Comparison of ENCODE assay signal across 23 mouse cellular contexts in the genomic region with DNA sequence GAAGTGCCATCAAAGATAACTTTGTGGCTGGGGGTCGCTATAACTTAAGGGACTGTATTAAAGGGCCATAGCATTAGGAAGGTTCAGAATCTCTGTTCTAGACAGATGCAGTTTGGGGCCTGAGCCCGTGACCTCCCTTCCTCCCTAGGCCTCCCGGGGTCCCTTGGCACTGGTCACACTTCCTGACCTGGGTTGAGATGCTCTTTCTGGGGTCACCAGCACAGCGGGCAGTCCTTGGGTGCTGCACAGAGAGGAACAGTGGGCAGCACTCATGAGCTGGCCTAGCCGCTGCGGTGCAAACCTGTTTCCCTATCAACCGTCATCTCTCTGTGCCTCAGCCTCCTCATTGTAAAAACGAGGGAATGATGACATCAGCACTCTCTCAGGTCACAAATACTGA.
DNase-seq lines count a peak whose midpoint lies in the region; ATAC-seq and TF ChIP-seq lines count a peak whose summit lies in the region.
"Had no signal": no experiment of that assay in that cellular context is flagged by ENCODE, and none has a peak within 500 bp of the region (broad histone marks: within the 10 kb centered on the region; RNA-seq: fewer than 3 reads in every experiment).

No protein-coding gene starts in this region.

- DNase-seq in cerebellum, adult 9-10 months: peak; percentile 18
- no peak for DNase-seq in gastrocnemius, adult 2 months
- no peak for DNase-seq in gastrocnemius, postnatal 25 days
- no peak for DNase-seq in lung, postnatal 25 days (ENCODE audit: low spot score)
- DNase-seq: adrenal gland, adult 8-10 months; adrenal gland, postnatal 14 days; adrenal gland, postnatal 36 days; B cell, adult 2 months; cerebellum, adult 11 months; cerebellum, adult 18-20 months; cerebellum, adult 8-10 months; cerebellum, postnatal 10 days; cerebellum, postnatal 25 days; forebrain, postnatal 0 days had no signal

- ATAC-seq in cerebellum, adult (ENCODE audit: insufficient number of reproducible peaks, low FRiP score, low TSS enrichment): no peak
- ATAC-seq: activated CD4-positive, CD25-positive, alpha-beta regulatory T cell, adult 4 months; CD4-positive, CD25-positive, alpha-beta regulatory T cell, adult 4 months; forebrain, embryonic 14.5 days; forebrain, postnatal 0 days; Patski had no signal

- intact Hi-C loops in gastrocnemius, adult 2 months (cut with DNase I): loop anchor here (1.0 to 5.0 kb wide), 7 partner anchors 17 to 369 kb away; no protein-coding TSS in a partner anchor

- peaks cover 2% of the 10 kb centered on the region; the same call in 1 of the 2 replicates for H3K4me1 ChIP-seq in embryonic fibroblast, embryonic 13.5 days (ENCODE audit: control insufficient read depth, insufficient read depth, low read length)

- no peak for TF ChIP-seq POLR2A in embryonic fibroblast, embryonic 13.5 days (IDR thresholded peaks at IDR 0.05; ENCODE audit: low read depth, low read length)

- TF ChIP-seq CTCF in gastrocnemius, adult 2 months (IDR thresholded peaks at IDR 0.05): no peak
- TF ChIP-seq CTCF in embryonic fibroblast, embryonic 13.5 days (IDR thresholded peaks at IDR 0.05; ENCODE audit: borderline replicate concordance, insufficient read depth, low read length): no peak

- H3K27ac ChIP-seq in gastrocnemius, adult 2 months: peak overlapping the region; percentile 70; the same call in 1 of the 2 replicates
- peak overlapping the region; percentile 74; the same call in 1 of the 2 replicates for H3K27ac ChIP-seq in embryonic fibroblast, embryonic 13.5 days (ENCODE audit: insufficient read depth, low read length)
- H3K27ac ChIP-seq: forebrain, embryonic 10.5 days; forebrain, embryonic 12.5 days had no signal

- no peak overlapping the region for H3K4me3 ChIP-seq in gastrocnemius, adult 2 months
- no peak overlapping the region for H3K4me3 ChIP-seq in embryonic fibroblast, embryonic 13.5 days (ENCODE audit: insufficient read depth, low read length)
- H3K4me3 ChIP-seq: erythroblast, embryonic 14.5 days; forebrain, embryonic 10.5 days; forebrain, embryonic 12.5 days had no signal
